Mouse (Mus musculus): ENCODE results near the gene Gpr179.
"Not testable (repeated sequence)": the region's sequence is repeated elsewhere in the genome, so short reads cannot be mapped to it uniquely, and the experiment has no call there.

Gene Gpr179

DNA sequence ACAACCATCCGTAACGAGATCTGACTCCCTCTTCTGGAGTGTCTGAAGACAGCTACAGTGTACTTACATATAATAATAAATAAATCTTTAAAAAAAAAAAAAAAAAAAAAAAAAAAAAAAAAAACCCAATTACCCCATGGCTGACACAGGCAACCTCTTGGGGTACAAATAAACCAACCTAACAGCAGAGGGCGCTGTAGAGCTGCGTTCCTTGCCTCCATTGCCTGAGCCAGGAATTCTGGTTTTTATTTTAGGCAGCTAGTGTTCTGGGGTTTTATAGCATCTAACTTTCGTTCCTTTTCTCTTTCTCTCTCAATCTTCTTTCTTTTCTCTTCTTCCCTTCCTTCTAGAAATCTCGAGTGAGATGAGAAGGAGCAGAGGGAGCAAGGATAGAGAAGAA lies 5.8 kb upstream of the Gpr179 start:
- in situ Hi-C loops (cut with MboI, MseI): not testable (repeated sequence)

DNA sequence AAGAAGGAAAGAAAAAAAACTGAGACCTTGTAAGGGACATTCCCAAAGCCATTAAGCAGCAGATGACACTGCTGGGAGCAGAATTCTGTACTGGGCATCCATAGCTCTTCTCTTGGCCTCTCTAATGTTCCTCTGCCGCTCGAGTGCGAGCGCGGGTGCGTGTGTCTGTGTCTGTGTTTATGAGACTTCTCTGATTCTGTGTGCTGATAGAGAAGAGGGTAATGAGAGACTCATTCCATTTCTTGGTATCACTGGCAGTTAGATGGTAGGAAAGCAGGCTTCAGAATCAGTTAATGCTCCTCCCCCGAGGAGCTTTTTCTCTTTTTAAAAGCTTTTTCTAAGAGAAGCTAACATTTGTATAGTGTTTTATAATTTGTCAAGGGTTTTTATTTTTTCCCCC lies 3.4 kb upstream of the Gpr179 start:
- in situ Hi-C loops (cut with MboI, MseI): no loop called here

DNA sequence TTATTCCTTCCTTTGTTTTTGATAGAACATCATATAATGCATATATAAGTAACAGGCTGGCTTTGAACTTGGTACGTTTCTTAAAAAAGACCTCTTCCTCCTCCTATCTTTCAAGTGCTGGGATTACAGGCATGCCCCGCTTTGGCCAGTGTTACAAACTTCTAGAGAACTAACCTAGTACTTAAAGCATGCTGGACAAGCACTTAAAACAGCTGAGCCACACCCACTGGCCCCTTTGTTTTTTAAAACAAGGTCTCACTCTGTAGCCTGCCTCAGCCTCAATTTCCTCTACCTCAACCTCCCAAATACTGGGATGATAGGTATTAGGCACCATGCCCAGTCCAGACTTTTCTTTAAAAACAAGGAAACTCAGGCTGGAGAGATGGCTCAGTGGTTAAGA lies 2.8 kb upstream of the Gpr179 start:
- in situ Hi-C loops (cut with MboI, MseI): loop anchor here (5.0 kb wide), 1 partner anchor 43 kb away; no protein-coding TSS in a partner anchor

DNA sequence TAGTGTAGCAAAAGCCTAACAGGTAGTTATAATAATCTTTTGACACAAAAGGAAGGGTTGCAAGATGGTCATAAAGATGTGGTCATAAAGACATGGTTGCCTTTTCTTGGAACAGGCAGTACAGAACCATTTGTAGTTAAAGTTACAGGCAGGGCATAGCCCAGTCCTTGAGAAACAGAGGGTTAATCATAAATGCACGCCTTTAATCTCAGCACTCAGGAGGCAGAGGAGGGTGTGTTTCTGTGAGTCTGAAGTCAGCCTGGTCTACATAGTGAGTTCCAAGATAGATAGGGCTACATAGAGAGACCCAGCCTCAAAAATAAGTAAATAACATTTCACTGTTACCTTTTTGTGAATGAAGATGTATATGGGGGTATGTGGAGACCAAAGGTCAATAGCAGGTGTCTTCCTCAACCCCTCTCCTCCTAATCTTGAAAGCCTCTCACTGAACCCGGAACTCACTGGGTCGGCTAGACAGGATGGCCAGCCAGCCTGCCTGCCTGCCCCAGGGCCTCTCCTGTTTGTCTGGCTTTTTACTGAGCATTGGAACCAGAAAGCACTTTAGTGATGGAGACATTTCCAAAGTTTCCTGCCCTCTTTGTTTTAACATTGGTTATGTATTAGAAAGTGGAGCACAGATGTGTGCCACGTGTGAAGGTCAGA lies 1.2 kb upstream of the Gpr179 start:
- in situ Hi-C loops (cut with MboI, MseI): loop anchor here (5.0 kb wide), 1 partner anchor 44 kb away; no protein-coding TSS in a partner anchor

DNA sequence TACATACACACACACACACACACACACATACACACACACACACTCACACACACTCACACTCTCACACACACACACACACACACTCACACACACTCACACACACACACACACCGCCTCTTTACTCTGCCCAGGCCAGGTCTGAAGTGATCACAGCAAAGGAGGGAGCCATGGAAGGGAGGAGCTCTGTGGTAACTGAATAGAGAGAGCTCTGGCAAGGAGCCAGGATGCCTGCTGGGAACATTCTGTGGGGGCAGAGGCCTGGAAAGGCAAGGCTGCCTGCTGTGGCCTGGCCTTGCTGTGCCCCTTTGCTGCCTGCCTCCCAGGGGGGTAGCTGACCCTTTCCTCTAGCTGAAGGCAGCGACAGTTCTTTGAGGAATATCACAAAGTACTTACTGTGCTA lies 1.8 kb downstream of the Gpr179 start:
- in situ Hi-C loops (cut with MboI, MseI): loop anchor here (5.0 kb wide), 1 partner anchor 47 kb away; no protein-coding TSS in a partner anchor

DNA sequence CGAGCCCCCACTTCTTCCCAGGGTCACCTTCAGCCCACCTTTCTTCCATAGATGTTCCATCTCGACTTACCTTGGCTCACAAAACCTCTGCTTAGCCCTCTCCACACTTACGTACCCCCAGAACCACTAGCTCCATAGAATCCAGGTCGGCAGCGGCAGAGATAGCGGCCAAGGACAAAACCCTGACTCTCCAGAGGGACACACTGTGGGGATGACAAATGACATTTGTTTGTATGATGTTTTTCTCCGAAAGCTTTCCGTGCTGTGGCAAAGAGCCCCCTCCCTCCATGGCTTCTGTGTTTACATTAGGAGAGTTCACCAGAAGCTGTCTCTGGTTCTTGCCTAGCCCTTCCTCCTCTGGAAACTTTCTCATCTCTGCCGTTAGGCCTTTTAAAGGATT lies 4.6 kb downstream of the Gpr179 start:
- in situ Hi-C loops (cut with MboI, MseI): no loop called here

DNA sequence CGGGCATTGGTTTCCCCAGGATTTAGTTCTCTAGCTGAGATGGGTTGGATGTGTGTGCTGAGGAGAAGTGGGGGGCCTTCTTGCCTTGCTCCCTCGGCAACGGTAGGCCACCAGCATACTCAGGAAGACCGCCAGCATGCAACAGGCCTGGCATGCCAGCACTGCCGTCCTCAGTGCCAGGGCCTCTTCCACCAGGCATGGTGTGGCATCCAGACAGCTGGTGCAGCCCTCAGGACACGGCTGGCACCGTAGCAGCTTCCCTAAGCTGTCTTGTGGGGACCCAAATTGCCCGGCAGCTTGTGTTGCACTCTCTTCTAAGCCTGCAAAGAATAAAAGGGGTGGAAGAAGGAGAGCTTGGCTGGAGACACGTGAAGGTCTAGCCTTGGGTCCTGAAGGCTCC lies 5.5 kb downstream of the Gpr179 start:
- in situ Hi-C loops (cut with MboI, MseI): no loop called here

DNA sequence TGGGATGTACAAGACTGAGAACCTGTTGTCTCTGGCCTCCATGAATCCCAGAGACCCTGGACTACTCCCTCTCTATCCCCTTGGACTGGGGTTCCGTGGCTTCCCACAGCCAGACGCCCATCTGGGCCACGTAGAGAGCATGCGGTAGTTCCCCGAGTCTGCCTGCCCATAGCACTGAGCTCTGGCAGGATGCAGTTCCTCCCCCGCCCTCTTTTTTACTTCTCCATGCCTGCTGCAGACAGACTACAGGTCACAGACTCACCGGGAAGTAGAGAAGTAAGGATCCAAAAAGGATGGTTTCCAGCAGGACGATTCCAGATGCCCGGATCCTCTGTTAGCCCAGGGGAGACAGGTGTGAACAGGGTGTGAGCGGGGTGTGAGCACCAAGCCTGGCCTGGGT lies 6.4 kb downstream of the Gpr179 start:
- in situ Hi-C loops (cut with MboI, MseI): no loop called here

DNA sequence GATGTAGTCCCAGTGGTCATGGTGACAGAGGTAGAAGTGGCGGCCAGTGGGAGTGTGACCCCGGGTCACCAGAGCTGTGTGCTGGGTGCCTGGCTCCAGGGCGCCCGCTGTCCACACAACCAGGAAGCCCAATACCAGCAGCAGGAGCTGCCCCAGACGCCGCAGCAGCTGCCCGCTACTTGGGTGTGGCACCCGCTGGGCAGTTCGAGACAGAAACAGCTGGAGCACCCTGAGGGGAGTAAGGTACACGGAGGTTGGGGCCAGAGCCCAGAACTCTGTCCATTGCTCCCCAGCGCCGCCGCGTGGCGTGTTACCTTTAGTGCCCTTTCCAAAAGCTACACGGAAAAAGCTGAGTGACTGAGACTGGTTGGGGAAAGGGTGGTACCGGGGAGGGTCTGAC lies 8.3 kb downstream of the Gpr179 start:
- in situ Hi-C loops (cut with MboI, MseI): no loop called here

DNA sequence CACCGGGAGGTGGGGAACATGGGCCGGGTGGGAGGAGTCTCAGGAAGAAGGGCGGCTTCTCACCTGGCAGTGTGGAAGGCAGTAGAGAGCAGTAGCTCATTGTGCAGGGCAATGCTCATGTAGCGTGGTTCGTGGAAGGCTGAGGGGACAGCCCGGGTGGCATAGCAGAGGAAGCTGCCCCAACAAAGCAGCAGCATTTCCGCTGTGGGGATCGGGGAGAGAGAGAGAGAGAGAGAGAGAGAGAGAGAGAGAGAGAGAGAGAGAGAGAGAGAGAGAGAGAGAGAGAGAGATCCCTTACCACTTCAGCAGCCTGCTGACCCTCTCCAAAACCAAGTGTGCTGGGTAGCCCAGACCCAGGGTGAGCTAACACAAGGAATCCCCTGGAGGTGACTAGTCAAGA lies 8.7 kb downstream of the Gpr179 start:
- in situ Hi-C loops (cut with MboI, MseI): no loop called here

DNA sequence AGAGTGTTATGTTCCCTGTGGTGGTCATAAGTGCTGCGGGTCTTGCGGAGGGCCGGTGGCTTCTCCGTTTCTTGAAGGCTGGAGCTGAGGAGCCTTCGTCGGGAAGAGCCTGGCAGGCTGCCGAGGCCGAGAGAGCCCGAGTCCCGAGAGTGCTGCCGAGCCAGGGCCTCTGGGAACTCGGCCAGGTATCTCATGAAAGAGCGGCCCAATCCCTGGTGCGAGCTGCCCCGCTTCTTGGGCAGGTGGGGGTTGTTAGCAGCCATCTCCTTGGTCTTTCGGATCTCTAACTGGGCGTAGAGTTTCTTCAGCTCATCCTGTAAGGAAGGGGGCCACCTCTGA lies 12.9 kb downstream of the Gpr179 start:
- in situ Hi-C loops (cut with MboI, MseI): no loop called here

DNA sequence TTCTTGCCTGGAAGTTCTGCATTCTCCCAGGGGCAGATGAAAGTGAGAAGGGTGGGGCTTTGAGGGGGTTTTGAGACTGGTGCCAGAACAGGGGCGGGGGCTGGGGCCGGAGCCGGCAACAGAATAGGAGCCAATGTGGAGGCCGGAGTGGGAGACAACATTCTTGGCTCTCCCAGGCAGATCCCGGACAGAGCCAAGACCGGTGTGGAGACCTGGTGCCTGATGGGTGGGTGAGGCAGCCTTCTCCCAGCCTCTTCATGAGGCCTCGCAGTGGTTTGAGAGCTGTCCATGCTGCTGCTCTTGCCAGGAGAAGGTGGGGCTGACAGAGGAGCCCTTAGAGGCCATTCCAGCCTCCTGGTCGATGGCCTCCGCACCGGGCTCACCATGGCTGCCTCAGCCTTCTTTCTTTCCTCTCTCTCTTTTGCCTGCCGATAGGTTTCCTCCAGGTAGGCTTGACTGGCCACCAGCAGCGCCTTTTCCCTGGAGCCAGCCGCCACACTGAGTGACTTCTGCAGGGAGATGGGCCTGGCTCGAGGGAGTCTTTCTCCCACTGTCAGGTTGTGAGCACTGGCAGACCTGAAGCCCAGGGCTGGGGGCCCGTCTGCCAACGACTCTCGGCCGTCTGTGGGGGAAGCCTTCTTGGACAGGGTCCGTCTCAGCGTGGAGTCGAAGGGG lies 13.4 kb downstream of the Gpr179 start:
- in situ Hi-C loops (cut with MboI, MseI): no loop called here

DNA sequence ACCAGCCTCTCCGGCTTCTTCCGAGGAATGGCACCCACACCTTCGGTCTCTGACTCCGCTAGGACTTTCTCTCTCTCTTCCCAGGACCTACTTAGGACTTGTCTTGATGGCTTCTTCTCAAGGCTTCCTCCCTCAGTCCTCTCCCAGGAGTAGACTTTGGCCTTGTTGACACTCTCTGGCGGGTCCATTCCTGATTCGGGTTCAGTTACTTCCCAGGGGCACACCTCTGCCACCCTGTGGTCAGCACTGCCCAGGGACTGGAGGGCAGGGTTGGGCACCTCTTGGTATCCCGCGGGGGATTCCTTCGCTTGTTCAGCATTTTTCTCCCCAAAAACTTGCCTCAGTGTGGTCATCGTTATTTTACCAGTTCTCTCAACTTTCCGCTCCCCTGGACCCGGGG lies 14.5 kb downstream of the Gpr179 start:
- in situ Hi-C loops (cut with MboI, MseI): no loop called here

DNA sequence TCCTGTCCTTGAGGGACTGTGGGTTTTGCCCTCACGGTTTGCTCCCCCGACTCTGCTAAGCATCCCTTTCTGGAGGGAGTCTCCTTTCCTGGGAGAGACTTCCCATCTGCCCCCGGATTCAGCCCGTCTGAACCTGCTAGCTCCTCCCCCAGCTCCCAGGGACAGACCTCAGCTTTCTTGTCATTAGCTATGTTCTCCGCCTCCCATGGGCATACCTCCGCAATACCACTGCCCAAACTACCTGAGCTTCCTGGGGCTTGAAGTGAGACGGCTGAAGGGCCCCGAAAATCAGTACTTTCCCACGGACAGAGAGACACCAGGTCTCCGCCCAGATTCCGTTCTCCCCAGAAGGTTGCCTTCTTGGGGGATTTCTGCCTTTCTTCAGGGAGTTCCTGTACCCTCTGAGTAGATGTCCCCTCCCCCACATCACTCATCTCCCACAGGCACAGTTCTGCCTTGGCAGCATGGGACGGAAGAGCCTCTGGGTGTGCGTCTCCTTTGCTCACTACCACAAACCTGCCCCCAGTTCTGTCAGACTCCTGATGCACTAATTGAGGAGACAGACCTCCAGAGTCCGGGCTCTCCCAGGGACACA lies 15.0 kb downstream of the Gpr179 start:
- in situ Hi-C loops (cut with MboI, MseI): no loop called here

DNA sequence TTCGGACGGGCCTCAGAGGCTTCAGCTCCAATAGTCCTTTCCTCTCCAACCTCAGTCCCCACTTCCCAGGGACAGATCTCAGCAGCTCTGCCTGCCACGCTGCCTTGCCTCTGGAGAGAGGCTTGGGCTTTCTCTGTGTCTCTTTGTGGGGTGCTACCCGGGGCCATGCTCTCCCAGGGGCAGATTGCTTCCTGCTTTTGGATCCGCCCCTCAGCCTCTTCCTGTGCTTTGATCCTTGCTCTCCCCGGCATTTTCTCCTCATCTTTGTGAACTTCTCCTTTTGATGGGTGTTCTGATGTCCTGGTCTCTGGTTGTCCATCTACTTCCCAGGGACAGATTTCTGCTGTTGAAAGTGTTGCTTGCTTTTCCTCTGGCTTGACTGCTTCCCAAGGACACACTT lies 15.6 kb downstream of the Gpr179 start:
- in situ Hi-C loops (cut with MboI, MseI): no loop called here

DNA sequence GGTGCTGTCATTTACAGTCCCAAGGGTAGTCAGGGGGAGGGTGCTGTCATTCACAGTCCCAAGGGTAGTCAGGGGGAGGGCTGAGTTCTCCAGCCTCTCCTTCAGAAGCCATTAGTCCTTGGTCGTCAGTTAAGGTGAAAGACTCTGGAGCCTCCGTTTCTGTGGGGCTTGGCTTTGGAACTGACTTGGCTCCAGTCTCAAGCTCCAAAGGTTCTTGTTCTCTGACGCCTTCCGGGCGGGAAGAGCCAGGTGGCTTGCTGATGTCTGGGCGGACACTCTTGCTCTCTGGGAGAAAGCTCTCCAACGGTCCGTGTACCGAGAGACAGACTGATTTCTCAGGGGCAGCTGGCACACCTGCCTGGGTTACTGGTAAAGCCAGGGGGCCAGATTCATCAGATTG lies 17.5 kb downstream of the Gpr179 start:
- in situ Hi-C loops (cut with MboI, MseI): no loop called here

DNA sequence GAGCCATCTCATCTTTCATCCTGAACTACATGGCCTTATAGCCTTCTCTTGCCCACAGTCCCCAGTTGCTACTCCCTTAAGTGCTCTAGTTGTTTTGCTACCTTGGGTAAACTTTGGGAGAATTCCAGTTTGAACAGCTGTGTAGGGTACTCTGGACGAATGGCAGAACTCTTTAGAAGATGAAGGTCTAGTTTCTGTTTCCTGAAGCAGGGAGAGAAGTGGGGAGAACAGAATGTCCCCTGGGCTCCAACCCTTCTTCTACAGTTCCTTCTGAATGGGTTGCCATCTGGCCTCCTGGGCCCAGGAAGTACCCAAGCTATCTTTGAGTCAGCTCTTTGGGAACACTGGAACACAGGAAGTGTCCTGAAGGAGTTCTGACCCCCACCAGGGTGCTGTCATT lies 18.0 kb downstream of the Gpr179 start:
- in situ Hi-C loops (cut with MboI, MseI): no loop called here

DNA sequence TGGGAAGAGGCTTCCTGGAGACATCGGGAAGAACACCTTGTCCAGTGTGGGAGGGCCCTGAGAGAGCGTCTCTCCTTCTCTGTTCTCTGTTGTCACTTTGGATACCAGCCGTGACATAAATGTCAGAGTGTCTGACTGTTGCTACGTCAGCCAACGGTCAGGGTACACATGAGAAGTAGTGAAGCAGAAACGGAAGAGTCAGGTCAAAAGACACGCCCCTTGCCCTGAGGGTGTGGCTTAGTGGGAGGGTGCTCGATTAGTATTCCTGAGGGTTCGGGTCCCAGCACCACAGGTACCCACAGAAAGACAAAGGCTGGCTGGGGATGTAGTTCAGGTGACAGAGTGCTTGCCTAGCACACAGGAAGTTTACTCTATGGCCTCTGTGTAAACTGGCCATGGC lies 18.8 kb downstream of the Gpr179 start:
- in situ Hi-C loops (cut with MboI, MseI): no loop called here

DNA sequence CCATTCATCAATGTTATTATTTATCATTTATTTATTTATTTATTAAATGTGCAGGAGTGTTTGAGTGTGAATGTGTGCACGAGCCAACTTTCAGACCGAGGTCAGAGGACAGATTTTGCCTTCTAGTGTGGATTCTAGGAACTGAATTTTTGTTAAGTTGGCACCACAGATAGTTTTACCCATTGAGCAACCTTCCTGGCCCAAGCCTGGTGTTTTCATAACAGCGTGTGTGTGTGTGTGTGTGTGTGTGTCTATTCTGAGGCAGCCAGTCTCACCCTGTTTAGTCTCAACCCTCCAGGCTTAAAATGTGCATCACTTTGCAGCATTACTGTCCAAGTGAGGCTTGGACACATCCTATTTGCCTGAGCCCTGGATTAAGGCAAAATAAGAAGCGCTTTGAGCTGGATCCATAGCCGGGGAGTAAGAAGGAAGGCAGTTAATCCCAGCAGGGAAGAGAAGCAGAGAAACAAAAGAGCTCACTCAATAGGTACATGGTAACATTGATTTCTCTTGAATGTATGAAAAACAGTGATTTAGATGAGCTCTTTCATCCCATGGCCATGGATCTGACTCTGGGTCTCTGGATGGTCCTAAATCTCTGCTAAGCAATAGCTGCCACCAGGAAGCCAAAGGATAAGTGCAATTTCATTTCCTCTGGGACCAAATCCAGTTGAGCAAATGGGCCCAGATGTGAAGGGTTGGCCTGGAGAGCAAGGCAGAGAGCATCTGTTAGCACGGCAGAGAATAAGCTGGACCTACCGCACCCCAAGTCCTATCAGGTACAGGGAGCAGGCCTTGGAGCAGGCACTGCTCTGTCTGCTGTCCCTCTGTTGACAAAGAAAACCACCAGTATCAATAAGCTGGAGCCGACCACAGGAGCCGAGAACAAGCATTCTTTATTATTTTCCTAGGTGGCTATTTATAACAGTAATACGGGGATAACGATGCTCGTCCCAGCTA lies 20.4 kb downstream of the Gpr179 start:
- in situ Hi-C loops (cut with MboI, MseI): no loop called here

DNA sequence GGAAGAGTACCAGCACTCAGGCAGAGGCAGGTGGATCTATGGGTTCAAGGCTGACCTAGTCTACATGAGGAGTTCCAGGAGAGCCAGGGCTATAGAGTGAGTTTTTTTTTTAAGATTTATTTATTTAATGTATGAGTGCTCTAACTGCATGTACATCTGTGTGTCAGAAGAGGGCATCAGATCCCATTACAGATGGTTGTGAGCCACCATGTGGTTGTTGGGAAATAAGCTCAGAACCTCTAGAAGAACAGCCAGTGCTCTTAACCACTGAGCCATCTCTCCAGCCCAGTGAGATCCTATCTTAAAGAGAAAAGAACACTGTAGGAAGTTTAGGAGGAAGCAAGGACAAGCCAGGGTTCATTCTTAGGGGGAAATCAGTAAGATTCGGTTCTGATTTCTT lies 21.6 kb downstream of the Gpr179 start:
- in situ Hi-C loops (cut with MboI, MseI): no loop called here

DNA sequence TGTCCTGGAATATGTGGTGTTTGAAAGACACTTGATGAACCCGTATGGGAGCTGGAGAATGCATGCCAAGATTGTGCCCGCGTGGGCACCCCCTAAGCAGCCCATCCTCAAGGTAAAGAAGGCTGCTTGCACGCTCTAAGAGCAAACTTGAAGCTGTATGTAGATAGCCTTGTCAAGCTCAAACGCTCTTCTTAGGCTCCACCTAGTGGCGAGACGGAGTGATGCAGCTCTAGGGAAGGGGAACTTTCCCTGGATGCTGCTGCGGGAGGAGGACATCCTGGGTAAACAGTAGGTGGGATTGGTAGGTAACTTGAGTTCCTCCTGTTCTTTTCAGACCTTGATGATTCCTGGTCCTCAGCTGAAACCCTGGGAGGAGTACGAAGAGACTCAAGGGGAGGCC lies 23.7 kb downstream of the Gpr179 start:
- in situ Hi-C loops (cut with MboI, MseI): no loop called here

DNA sequence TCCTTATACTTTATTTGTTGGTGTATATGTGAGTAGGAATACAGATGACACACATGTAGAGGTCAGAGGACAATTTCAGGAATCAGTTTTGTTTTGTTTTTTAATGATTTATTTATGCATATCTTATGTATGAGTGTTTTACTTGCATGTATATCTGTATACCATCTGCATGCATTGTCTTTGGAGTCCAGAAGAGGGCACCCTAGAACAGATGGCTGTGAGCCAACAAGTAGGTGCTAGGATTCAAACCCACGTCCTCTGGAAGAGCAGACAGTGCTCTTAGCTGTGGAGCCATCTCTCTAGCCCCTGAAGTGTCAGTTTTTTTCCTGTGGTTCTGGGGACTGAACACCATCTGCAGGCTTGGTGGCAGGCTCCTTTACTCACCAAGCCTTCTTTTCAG lies 26.7 kb downstream of the Gpr179 start:
- in situ Hi-C loops (cut with MboI, MseI): no loop called here

Data from regulatory T cell (primary cell).